Mouse (Mus musculus): Measurements from ENCODE around the gene Fgf5. TPM values are rescaled to one million over a fixed set of nuclear protein-coding genes. Genes with fewer than 3 reads are reported as not detected.

Fgf5 gene
- polyA plus RNA-seq (2012; ENCODE audit: insufficient read depth, insufficient read length, missing spikeins) = not detected in 2 replicates

DNA sequence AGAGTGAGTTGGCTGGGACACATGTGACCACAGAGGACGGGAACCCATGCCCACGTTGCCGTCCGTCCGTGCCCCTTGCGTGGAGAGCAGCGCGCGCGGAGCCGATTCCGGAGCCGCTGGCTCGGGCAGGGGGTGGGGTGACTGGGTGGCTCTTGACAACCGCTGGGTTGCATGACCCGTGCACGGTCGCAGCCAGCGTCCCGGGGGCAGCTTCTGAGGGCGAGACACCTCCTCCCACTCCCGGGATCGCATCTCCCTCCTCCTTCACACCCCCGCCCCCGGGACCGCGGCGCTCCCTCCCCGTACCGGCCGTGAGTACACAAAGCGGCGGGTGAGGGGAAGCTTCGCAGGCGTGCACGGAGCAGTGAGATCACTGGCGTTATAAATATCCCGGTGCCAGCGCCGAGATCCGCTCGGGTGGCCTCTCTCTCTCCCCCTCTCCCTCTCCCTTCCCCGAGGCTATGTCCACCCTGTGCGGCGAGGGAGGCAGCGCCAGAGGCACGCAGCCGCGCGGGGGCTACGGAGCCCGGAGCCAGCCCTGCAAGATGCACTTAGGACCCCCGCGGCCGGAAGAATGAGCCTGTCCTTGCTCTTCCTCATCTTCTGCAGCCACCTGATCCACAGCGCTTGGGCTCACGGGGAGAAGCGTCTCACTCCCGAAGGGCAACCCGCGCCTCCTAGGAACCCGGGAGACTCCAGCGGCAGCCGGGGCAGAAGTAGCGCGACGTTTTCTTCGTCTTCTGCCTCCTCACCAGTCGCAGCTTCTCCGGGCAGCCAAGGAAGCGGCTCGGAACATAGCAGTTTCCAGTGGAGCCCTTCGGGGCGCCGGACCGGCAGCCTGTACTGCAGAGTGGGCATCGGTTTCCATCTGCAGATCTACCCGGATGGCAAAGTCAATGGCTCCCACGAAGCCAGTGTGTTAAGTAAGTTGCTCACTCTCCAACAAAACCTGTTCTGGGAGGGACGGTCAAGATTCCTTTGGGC is at the start of gene Fgf5:
Fgf5 (plus strand) TSS at position 347 of the 984 bp plus-strand sequence.
- no peaks in the 10 kb centered on the region for H3K4me1 ChIP-seq (ENCODE audit: control insufficient read depth, insufficient read depth, low read length)
- no peak within 1 kb of the TSS for H3K27ac ChIP-seq (ENCODE audit: insufficient read depth, low read depth, low read length)
- TF ChIP-seq POLR2A (IDR thresholded peaks at IDR 0.05; ENCODE audit: borderline replicate concordance, low read depth, low read length) (no peak), CTCF (IDR thresholded peaks at IDR 0.05; ENCODE audit: low read depth, low read length) (no peak)
- peak within 1 kb of the TSS; percentile 16 for H3K4me3 ChIP-seq (ENCODE audit: insufficient read depth, low read length)

DNA sequence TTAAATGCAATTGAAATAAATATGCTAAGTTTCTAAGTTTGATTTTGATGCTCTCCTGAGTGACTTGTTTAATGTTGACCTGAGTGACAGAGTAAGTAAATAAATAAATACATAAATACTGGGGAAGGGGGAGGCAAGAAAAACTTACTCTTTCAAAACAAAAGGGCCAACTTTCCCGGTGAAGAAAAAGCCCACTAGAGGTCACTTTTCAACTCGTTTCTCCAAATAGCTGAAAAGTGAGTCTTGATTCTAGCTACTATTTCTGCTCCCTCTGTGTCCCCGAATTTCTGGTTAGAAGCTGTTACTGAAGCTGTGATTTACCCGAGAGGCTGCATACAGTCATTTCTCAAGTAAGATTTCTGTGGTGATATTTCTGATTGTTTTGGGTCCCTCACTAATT is 41.5 kb upstream of the Fgf5 start:
- Histone ChIP-seq H3K4me1 (ENCODE audit: control insufficient read depth, insufficient read depth, low read length) (no peaks in the 10 kb centered on the region), H3K4me3 (ENCODE audit: insufficient read depth, low read length) (no peak overlapping the region), H3K27ac (ENCODE audit: insufficient read depth, low read depth, low read length) (no peak overlapping the region)
- TF ChIP-seq POLR2A (IDR thresholded peaks at IDR 0.05; ENCODE audit: borderline replicate concordance, low read depth, low read length) (no peak), CTCF (IDR thresholded peaks at IDR 0.05; ENCODE audit: low read depth, low read length) (no peak)

DNA sequence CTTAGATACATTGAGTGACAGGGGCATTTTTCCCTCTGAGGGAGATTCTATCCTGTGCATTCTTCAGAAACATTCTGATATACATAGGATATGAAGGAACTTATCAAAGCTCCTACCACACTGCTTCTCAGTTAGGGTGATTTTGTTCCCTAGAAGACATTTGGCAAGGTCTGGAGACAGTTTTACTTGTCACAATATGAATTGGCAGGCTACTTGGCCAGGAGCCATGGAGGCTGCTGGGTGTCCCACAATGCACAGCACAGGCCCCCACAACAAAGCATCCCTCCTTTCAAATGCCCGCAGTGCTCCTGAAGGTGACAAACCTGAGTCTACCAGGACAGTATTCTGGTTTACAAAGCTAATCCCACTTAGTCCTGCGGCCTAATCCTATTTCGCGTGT is 32.0 kb upstream of the Fgf5 start:
- no peak for TF ChIP-seq CTCF (IDR thresholded peaks at IDR 0.05; ENCODE audit: low read depth, low read length)
- no peak for TF ChIP-seq POLR2A (IDR thresholded peaks at IDR 0.05; ENCODE audit: borderline replicate concordance, low read depth, low read length)
- H3K4me1 ChIP-seq (ENCODE audit: control insufficient read depth, insufficient read depth, low read length) = no peaks in the 10 kb centered on the region
- H3K4me3 ChIP-seq (ENCODE audit: insufficient read depth, low read length) = no peak overlapping the region
- H3K27ac ChIP-seq (ENCODE audit: insufficient read depth, low read depth, low read length) = no peak overlapping the region

DNA sequence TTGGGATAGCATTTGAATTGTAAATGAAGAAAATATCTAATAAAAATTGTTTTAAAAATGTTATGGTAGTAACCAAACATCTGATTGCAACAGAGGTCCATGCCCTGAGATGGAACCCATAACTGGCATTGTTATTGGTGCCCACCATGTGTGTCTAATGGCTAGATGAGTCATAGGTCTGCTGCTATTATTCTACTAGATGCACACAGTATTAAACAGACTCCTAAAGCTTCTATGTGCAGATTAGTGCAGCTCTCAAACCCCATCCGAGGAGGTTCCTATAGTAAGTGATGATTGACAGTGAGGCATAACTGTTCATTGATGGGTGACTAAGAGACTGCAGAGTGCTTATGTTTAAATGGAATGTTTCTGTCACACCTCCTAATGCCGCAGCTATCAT is 27.3 kb upstream of the Fgf5 start:
- no peak overlapping the region for H3K27ac ChIP-seq (ENCODE audit: insufficient read depth, low read depth, low read length)
- no peak for TF ChIP-seq CTCF (IDR thresholded peaks at IDR 0.05; ENCODE audit: low read depth, low read length)
- no peak for TF ChIP-seq POLR2A (IDR thresholded peaks at IDR 0.05; ENCODE audit: borderline replicate concordance, low read depth, low read length)

DNA sequence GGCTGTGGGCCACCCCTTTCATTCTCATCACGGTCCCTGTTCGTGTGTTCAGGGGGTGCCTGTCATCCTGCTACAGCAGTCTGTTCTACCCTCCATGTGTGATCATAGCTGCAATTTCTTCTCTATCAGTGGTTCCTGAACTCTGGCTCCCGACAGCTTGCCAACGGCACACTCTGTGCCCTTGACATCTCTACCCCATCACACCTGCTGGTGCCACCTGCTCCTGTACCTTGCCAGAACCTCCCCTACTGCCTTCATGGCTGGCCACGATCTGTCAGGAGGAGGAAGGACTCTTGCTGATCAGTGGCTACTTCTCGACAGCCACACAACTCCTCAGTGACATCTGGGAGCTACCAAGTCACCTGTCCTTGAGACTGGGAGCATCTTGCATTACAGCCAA is 24.5 kb upstream of the Fgf5 start:
- no peak for TF ChIP-seq CTCF (IDR thresholded peaks at IDR 0.05; ENCODE audit: low read depth, low read length)
- H3K4me1 ChIP-seq (ENCODE audit: control insufficient read depth, insufficient read depth, low read length) = no peaks in the 10 kb centered on the region
- H3K4me3 ChIP-seq (ENCODE audit: insufficient read depth, low read length) = no peak overlapping the region
- H3K27ac ChIP-seq (ENCODE audit: insufficient read depth, low read depth, low read length) = no peak overlapping the region

More for the DNA sequence above, 27.3 kb upstream of the Fgf5 start:
- H3K4me3 ChIP-seq (ENCODE audit: insufficient read depth, low read length) = no peak overlapping the region
- H3K4me1 ChIP-seq (ENCODE audit: control insufficient read depth, insufficient read depth, low read length) = no peaks in the 10 kb centered on the region

DNA sequence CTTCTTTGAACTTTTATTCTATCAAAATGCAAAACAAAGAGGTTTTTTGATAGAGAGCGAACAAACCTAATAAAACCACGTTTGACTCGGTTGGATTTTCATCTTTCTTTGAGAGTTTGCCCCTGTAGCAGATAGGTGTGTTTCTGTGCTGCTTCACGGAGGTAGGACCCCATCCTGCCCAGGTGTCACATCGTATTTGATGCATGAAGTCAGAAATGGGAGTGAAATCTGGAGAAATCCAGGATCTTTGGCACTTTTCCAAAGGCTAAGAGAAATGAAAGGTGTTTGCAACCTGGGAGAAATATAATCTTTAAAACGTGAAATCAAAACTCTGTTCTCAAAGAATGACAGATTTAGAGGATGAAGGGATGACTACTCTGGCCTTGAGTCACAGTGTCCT is 15.5 kb upstream of the Fgf5 start:
- TF ChIP-seq POLR2A (IDR thresholded peaks at IDR 0.05; ENCODE audit: borderline replicate concordance, low read depth, low read length) (no peak), CTCF (IDR thresholded peaks at IDR 0.05; ENCODE audit: low read depth, low read length) (no peak)
- Histone ChIP-seq H3K27ac (ENCODE audit: insufficient read depth, low read depth, low read length) (no peak overlapping the region), H3K4me1 (ENCODE audit: control insufficient read depth, insufficient read depth, low read length) (no peaks in the 10 kb centered on the region), H3K4me3 (ENCODE audit: insufficient read depth, low read length) (no peak overlapping the region)

DNA sequence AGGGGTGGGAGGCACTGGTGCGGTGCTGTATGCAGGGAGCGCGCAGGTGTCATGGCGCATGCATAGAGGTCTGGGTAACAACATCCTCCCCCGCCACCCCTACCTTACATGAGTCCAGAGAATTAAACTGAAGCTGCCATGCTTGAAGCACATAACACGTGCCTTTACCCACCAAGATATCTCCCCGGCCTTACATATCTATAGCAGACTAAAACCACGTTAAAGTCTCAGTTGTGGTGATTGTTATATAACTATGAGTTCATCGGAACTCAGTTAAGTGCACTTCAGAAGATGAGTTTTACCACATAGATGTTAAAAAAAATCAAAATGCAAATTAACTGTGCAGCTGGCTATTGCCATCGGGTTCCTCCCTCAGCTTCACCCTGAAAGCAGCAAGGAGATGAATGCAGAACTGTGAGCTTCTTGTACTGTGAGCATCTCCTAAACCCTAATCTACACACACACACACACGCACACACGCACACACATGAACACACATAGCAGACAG is 12.6 kb upstream of the Fgf5 start:
- Histone ChIP-seq H3K4me1 (ENCODE audit: control insufficient read depth, insufficient read depth, low read length) (no peaks in the 10 kb centered on the region), H3K4me3 (ENCODE audit: insufficient read depth, low read length) (no peak overlapping the region), H3K27ac (ENCODE audit: insufficient read depth, low read depth, low read length) (no peak overlapping the region)
- no peak for TF ChIP-seq CTCF (IDR thresholded peaks at IDR 0.05; ENCODE audit: low read depth, low read length)
- no peak for TF ChIP-seq POLR2A (IDR thresholded peaks at IDR 0.05; ENCODE audit: borderline replicate concordance, low read depth, low read length)

DNA sequence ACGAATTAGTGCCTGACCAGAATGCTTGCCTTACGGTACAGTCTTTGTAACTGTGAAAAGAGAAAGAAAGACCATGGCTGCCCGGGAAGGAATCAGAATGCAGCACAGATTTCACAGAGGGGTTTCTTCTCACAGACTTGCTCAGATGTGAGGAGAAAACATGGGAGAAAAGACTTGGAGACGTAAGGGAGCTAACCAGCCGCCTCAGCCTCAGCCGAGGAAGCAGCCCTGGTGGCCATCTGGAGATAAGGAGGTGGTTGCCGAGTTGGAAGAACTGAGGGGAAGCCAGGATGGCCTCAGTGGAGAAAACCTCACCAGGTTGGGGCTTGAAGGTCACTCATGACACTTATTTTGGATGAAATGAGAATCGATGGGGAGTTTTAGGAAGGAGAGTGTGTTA is 8.7 kb upstream of the Fgf5 start:
- Histone ChIP-seq H3K4me1 (ENCODE audit: control insufficient read depth, insufficient read depth, low read length) (no peaks in the 10 kb centered on the region), H3K27ac (ENCODE audit: insufficient read depth, low read depth, low read length) (no peak overlapping the region), H3K4me3 (ENCODE audit: insufficient read depth, low read length) (no peak overlapping the region)
- TF ChIP-seq POLR2A (IDR thresholded peaks at IDR 0.05; ENCODE audit: borderline replicate concordance, low read depth, low read length) = no peak
- TF ChIP-seq CTCF (IDR thresholded peaks at IDR 0.05; ENCODE audit: low read depth, low read length) = no peak

DNA sequence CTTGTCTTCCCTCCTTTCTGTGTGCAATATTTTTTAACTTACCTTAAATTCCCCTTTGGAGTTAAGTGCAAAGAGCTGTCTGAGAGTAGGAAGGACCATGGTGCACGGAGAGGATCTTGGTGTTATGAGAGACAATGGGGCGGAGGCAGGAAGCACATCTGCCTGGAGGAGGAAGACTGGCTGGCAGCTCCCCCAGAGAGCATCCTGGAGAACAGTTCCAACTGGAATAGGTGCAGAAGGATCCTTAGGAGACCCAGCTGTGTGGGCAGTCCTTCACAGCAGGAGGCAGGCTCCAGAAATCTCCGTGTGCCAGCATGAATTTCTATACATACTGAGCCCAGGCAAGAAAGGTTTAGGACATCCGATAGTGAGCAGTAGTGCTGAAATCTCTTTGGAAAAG is 8.0 kb upstream of the Fgf5 start:
- Histone ChIP-seq H3K4me3 (ENCODE audit: insufficient read depth, low read length) (no peak overlapping the region), H3K4me1 (ENCODE audit: control insufficient read depth, insufficient read depth, low read length) (no peaks in the 10 kb centered on the region), H3K27ac (ENCODE audit: insufficient read depth, low read depth, low read length) (no peak overlapping the region)
- TF ChIP-seq POLR2A (IDR thresholded peaks at IDR 0.05; ENCODE audit: borderline replicate concordance, low read depth, low read length) (no peak), CTCF (IDR thresholded peaks at IDR 0.05; ENCODE audit: low read depth, low read length) (no peak)

DNA sequence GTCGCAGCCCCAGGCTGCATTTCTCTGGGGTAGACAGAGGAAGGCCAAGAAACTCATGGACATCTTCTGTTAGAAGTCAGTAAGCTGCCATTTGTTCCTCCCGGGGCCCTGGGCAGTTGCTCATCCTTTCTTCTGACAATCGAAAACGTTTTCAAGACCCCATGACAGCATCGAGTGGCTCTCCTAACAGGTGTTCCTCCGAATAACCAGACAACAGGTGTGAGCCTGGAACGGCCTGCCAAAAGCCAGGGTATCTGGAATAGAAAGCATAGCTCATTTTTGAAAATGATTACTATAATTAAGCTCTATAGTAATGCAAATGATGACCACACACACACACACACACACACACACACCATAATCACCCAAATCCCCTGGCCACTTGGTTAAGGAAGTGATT is 7.2 kb upstream of the Fgf5 start:
- Histone ChIP-seq H3K27ac (ENCODE audit: insufficient read depth, low read depth, low read length) (no peak overlapping the region), H3K4me1 (ENCODE audit: control insufficient read depth, insufficient read depth, low read length) (no peaks in the 10 kb centered on the region), H3K4me3 (ENCODE audit: insufficient read depth, low read length) (no peak overlapping the region)
- no peak for TF ChIP-seq POLR2A (IDR thresholded peaks at IDR 0.05; ENCODE audit: borderline replicate concordance, low read depth, low read length)
- no peak for TF ChIP-seq CTCF (IDR thresholded peaks at IDR 0.05; ENCODE audit: low read depth, low read length)

Data from bone marrow macrophage, adult 2 months (primary cell).